Mouse (Mus musculus) kidney, postnatal 14 days (tissue): ENCODE data around the gene Srf.
A peak's percentile ranks its signal among the peaks of the same experiment; 100 is the strongest.
"Not testable (repeated sequence)": the region's sequence is repeated elsewhere in the genome, so short reads cannot be mapped to it uniquely, and the experiment has no call there.

ENCODE experiments used
- DNase-seq: peaks from one replicate; pipeline ENCODE4 v3.0.0; 2022; ENCODE audit warnings: mixed read lengths

Srf gene

DNA sequence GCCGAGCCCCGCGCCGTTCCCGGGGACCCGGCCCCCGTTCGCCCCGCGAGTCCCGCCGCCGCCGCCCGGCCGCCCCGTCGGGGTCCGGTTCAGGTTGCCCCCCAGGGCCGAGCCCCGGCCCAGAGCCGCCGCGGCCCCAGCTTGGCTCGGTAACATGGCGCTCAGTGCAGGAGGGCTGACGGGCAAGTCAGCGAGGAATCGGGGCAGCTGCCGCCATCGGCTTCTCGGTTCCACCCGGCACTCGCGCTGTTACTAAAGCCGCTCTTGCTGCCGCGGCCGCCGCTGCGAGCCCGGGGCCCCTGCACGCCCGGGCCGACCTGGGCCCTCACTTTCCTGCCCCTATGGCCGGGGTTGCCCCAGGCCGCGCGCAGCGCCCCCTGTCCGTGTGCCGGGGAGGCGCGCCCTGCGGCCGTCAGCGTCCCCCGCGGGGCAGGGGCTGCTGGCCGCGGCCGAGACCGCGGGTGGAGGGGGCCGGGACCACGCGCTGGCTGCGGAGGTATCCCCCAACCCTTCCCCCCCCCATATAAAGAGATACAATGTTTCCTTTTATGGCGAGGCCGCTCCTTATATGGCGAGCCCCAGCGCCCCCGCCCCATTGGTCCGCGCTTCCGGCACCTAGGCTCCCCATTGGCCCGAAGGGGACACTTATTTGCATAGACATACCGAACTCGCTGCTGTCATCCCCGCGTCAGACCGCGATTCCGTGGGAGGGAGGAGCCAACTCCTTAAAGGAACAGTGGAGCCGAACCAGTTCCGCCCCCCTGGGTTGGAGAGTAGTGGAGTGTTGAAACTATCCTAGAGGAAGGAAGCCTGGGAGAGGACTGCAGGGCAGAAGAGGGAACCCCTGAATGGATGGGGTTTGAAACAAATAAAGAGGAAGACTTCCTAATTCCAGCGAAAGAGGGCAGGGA is at the start of gene Srf:
Gene Srf, minus strand, starts transcription at position 503 of the 911 bp plus-strand sequence.
- DNase-seq, result peak; percentile 98

DNA sequence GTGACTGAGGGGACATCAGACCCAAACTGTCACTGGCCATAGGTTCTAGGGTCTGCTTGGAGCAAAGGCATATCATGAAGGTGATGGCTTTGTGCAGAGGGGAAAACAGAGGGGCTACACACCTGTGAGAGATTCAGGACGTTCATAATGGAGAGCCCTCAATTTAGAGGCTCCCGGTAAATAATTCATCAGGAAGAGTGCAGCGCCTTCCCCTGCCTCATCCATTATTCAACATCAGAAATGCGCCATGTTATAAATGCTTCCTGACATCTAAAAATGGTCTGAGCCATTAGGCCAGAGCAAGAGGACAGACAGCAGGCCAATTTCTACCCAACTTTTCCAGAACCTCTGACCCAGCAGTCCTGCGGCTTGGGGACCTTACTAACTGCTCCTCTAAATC is 49.2 kb upstream of the Srf start:
- DNase-seq, result no peak

DNA sequence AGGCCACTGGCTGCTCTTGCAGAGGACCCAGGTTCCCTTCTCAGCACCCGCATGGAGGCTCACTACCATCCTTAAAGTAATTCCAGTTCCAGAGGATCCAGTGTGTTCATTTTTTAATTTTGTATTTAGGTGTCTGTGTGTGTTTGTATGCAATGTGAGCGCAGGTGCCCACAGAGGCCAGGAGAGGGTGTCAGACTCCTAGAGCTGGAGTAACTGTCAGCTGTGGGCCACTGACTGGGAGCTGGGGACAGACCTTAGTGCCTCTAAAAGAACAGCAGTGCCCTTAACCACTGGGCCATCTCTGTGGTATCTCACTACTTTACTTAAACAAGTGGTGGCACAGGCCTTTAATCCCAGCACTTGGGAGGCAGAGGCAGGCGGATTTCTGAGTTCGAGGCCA is 47.3 kb upstream of the Srf start:
- DNase-seq, result no peak

DNA sequence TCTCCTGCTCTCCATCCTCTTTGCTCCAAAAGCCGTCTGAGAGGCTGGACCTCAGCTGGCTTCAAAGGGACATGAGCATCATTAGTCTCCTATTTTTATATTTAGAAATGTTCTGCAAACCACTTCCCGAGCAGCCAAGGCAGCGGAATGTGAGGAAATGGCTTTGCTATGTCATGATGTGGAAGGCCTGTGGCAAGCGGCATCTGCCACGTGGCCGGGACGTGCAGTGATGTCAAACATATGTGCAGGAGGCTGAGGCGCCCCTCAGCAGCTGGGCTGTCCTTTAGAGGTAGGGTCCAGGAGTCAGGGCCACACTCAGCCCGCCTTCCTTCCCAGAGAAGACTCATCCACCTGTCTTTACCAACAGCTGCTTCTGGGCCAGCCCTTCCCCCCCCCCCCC is 46.2 kb upstream of the Srf start:
- peak; percentile 62 for DNase-seq

DNA sequence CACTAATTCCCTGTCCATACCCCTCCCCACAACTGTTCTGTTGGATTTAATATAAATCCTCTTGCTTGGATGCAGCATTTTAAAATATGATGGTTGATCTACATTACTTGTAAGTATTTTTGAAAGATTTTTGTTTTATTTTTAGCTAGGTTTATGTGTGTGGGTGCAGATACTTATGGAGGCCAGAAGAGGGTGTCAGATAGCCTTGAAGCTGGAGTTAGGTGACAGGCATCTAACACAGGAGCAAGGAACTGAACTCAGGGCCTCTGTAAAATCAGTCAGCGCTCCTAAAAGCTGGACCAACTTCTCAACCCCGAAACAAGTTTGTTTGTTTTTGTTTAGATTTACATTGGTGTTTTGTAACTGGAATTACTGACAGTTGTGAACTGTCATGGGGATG is 44.6 kb upstream of the Srf start:
- DNase-seq, result no peak

DNA sequence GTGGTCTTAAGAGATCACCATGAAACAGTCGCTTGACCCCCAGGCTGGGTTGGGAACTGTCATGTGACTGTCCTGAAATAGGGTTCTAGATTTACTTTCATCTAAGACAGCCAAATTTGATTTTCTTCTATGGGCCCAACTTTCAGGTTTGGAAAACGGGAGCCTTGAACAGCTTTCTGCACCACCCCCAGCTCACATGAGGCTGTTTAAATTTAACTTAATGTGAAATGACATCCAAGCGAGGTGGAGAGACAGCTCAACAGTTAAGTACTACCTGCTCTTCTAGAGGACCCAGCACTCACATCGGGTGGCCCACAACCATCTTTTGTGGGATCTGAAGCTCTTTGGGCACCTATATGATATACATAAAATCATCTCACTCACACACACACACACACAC is 43.0 kb upstream of the Srf start:
- DNase-seq, result no peak

DNA sequence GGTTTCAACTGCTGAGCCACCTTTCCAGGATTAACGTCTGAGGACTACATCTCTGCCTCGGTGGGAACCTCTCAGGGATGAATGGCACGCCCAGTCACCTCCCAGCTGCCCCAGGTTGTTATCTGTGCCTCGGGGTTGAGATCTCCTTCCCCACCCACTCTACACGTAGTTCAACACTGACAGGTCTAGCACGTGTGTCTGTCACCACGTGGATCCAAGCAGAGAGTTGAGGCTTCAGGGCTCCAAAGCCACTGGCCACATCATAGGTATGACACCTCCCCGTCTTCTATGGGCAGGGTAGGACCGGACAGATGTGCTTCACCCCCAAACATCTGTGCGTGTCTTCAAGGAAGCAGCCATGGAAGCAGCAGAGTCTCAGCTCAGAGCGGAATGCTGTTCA is 42.0 kb upstream of the Srf start:
- DNase-seq, result no peak

DNA sequence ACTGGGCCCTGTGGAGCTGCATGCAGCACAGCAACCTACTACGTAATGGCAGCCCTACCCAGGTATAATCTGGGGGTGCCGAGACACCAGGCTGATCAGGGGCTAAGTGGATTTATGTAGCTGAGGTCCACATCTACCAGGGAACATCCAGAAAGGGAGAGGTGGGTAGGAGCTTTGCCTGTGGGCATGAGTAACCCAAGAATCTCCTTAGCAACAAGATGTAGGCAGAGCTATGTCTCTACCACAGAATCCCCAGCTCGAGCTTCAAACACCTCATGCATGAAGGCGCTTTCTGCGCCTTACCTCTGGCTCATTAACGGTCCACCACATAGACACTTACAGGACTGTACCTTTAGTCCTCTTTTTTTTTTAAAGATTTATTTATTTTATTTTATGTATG is 39.4 kb upstream of the Srf start:
- no peak for DNase-seq

DNA sequence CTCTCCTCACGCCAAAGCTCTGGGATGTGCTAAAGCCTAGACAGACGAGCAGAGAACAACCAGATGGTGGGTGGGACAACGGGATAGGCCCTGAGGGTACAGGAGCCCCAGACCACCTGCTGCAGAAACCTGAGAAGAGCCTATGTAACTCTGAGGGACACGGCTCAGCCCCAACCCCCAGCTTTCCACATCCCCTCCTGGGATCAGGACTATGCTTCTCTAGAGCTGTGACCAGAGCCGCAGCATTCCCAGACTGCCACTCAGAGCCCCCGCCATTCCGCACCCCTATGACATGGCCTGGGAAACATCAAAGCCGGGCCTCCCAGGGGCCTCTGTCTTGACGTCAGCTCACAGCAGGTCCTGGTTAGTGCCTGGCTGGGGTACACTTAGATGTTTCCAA is 38.6 kb upstream of the Srf start:
- DNase-seq, result no peak

DNA sequence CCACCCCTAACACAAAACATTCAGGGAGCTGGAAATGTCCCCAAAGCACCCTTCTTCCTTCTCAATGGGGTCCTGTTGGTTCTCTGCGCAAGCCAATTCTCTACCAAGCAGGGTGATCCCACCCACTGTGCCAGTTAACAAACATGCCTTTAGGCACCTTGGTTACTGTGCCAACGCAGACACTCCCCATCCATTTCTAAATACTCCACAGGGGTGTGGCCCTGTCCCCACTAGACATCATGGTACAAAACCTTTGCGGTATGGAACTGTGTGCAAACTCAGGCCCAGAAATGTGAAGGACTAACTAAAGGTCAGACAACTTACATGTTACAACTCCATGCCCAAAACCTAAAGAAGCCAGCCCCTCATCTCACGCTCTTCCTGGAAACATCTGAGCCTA is 37.1 kb upstream of the Srf start:
- no peak for DNase-seq

DNA sequence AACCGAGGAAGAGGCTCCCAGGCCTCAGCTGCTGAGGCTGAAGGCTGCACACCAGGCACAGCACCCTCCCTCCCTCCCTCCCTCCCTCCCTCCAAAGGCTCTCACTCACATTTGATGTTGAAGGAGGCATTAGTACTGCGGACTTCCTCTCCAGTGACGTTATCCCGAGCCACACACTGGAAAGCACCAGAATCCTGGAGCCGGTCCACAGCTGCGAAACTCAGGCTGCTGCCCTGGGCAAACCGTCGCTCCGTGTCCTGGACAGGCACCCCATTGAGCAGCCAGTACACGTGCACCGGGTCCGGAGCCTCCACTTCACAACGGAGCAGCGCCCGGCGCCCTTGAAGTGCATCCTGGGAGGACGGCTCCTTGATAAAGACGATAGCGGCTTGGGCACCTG is 35.4 kb upstream of the Srf start:
- DNase-seq, result no peak

DNA sequence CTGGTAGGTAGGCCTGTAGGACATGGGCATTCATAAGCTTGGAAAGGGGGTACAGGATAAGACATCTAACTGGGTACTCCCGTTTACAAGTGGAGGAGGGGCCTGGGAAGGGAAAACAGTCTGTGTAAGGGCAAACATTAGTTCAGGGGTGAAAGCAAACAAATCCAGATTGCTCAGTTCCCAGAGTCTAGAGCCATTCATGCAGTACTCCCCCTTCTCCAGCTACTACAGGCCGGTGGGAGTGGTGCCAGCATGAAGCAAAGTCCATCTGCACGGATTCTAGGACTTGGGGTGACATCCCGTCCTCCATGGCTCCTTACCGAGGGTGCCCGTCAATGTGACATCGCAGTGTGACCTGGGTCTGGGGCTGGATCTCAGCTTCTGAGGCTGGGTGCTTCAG is 34.5 kb upstream of the Srf start:
- no peak for DNase-seq

DNA sequence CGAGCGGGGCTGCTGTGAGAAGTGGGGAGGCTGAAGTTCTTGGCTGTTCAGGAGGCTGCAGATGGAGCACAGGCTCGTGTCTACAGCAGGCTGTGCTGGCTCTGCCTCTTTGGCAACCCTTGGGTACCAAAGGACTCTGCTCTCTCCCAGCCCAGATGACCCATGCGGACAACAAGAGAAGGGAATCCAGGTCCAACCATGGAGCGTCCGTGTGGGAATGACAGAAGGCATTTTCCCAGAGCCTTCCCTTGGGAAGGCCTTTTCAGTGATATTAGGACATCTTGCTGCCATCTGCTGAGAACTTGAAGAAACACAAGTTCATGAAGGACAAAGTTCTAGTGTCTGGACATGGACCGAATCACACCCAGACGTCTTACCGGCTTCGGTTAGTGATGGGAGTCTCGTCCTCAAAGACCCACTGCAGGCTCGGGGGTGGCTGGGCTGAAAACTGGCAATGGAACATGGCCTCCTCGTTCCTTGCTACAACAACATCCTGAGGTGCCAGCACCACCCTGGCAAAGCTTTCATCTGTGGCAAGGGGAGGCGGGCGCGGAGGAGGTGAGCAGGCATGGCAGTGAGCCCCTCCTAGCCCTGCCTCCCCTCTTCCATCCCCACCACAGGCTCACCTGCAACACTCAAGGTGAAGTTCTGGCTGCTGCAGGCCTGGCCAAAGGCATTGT is 33.8 kb upstream of the Srf start:
- no peak for DNase-seq

DNA sequence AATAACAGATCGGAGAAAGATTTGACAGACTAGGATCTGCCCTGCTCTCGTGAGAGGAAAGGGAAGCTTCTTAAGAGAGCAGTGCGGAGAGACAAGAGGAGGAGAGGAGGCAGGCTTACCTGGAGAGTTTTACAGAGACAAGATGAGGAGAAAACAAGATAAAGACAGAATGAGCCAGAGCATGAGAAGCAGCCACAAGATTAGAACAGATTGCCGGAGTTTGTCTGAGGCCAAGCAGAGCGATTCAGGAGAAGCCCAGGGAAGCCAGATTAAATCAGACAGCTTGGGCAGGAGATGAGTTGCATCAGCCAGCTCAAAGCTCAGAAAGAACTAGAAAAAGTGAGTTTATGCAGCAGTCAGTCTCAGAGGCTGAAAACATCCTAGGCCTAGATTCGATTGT is 32.9 kb upstream of the Srf start:
- DNase-seq, result no peak

DNA sequence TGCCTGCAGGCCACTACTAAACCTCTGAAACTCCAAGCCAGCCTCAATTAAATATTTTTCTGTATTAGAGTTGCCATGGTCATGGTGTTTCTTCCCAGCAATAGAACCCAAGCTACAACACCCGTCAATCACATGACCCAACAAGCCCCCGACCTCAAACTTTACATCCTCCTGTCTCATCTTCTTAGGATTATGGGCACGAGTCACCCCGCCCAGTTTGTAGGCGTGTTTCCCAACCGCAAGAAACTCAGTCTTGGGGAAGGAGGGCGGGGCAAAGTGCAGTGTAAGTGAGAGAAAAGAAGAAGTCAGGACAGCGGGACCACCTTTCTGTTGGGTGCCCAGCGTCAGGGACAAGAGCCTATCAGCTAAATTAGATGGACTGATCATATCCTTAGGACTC is 32.2 kb upstream of the Srf start:
- no peak for DNase-seq

DNA sequence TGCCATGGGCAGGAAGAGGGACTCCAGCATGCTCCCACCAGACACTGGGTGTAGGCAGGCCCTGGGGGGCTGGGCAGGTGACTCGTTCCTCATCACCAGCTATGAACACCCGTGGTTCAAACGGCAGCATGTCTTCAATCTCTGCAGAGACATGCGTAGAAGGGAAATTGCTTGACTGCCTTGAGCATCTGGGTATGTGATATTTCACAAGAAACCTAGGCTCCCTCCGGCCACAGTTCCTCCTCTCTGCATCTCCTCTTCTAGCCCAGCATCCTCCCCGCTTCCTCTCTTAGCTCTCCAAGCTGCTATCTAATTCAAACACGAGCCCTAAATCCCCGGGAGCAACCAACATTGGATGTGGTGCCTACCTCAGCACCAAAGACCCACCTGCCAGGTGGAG is 30.4 kb upstream of the Srf start:
- DNase-seq, result no peak

DNA sequence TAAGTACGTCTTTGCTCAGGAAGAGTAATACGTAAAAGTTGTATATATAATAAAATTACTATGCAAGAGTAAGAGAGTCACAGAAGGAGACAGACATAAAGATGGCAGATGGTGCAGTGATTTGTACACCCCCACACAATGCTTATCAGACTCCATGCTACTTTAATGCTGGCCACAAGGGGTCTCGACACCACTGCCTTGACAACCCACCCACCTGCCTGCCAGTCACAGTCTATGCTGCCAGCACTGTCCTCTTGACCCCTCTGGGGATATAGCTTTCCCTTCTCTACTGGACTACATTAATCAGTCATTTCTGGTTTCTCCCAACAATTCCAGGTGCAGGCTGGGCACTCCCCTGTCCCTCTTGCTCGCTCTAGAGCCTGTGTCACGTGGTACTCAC is 22.7 kb upstream of the Srf start:
- no peak for DNase-seq

DNA sequence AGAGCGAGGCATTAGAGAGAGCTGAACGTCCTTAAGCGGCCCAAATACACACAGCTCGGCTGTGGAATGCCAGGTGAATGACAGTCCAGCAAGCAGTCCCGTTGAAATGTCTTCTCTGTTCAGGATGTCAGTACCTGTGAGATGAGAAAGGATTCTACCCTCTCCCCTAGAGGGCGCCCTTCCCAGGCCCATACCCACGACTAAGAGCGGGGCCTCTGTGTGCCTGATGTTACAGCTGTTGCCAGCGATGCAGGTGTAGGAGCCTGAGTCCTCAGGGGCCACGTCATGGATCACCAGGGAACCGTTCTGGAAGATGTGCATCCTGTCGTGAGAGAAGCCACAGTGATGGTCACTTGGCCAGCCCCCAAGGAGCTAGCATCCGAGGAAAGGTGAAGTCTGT is 20.1 kb upstream of the Srf start:
- peak; percentile 25 for DNase-seq

DNA sequence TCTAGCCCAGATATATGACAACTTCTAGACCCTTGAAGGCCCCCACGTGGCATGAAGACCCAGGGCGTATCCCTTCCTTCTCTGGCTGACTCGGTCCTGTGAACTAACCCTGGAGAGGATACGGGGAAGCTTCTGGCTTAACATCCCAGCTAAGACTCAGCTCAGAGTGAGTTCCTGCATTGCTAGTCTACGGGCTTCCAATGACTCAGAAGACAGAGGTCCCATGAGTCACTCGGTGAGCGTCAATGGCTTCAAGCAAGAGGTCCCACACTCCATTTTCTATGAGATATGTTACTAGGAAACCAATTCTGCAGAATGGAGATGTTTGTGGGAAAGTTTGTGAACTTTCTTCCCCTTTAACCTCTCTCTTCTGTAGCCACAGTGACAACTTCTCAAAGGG is 18.6 kb upstream of the Srf start:
- no peak for DNase-seq

DNA sequence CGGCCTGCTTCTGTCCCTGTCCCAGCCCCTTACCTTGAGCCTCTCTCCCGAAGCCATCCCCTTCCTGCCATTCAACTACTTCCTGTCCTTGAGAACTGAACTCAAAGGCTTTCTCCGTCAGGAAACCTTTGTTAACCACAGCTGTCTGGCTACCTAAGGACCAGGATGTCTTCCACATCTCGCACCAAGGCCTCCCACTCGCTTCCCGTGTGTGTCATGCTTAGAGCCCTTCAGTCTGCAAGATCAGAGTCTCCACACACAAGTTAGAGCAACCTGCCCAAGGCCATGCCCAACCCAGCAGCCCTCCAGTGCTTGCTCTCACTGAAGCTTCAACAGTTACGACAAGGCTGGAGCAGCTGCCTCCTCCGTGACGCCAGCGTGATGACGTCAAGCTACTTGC is 15.0 kb upstream of the Srf start:
- no peak for DNase-seq

DNA sequence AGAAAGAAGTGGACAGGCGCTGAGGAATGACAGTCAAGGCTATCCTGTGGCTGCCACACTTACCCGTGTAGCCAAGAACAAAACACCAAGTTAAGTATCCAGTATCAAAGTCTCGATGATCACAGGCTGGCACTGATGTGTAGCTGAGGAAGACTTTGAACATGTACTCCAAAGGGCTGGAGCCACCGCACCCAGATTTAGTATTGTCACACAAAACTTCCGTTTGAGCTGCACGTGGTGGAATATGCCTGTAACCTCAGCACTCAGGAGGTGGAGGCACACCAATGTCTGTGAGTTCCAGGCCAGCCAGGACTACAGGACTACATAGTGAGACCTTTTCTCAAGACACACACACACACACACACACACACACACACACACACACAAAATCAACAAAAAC is 3.2 kb upstream of the Srf start:
- DNase-seq, result no peak

DNA sequence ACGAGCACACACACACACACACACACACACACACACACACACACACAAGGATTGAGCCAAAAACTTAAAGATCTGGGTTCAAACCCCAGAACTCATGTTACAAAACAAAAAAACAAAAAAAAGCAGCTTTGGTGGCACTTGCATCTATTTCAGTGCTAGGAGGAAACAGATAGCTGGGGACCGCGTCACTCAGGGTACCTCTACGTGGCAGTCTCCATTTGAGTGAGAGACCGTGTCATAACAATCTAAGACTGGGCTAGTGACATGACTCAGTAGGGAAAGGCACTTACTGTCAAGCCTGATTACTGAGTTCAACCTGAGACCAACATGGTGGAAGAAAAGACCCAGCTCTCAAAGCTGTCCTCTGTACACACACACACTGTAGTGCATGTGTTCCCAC is 2.2 kb upstream of the Srf start:
- no peak for DNase-seq

DNA sequence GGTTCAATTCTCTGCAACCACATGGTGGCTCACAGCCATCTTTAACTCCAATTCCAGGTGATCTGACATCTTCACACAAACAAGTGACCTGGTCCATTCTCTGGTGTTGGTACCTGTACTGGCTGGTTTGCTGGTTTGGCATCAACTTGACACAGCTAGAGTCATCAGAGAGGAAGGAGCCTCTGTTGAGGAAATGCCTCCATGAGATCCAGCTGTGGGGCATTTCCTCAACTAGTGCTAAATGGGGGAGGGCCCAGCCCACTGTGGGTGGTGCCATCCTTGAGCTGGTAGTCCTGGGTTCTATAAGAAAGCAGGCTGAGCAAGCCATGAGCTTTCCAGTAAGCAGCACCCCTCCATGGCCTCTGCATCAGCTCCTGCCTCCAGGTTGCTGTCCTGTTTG is 1.3 kb upstream of the Srf start:
- DNase-seq, result not testable (repeated sequence)

DNA sequence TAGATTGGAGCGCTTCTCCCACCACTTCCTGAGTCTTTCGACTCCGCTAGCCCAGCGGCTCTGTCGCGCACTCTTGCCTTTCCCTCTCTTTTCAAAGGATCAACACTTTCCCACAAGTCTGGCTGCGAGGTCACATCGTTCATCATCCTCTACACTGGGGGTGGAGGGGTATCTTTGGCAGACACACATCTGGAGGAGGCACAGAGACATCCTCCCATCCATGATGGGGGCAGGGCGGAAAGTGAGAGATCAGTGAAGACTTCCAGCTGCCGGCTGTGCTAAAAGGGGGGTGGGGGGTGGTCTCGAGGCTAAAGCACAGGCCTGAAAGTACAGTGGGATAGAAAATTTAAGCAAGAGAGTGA is 590 bp upstream of the Srf start:
- DNase-seq, result peak; percentile 58
